Mouse (Mus musculus): Measurements from ENCODE around the gene Snx10.
"Not testable (repeated sequence)": the region's sequence is repeated elsewhere in the genome, so short reads cannot be mapped to it uniquely, and the experiment has no call there.

Snx10 gene

GRCm38 (mm10) chr6:51523807-51524320 lies at the start of gene Snx10:
TSS of gene Snx10 (plus strand) at chr6:51523901.
- DNase-seq (ENCODE audit: low spot score in 2 of 2): peak in 1 of 2 experiments; percentile 20

DNA sequence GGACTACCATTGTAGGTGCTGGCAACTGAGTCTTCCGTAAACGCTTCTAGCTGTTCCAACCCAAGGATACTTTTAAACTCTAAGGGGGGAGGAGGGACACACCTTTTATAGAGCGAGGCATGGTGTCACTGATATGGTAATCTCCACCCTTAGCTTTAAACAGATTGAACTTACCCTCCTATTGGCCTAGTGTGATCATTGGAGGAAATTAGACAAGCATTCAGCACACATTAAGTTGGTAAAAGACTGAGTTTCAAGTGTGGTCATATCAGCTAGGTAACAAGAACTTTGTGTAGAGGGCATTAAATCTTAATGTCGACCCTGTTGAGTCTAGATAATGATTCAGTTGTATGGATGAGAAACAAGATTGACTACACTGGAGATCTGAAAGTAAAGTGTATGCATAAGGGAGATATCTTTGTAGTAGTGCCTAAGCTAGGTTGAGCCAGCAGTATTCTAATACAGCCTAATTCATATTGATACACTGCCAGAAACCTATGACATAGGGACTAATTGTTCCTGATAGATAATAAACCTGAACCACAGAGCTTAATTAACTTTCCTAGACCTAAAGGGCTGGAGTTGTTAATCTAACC lies 44.5 kb upstream of the Snx10 start:
- no peak for DNase-seq (ENCODE audit: low spot score in 2 of 2)

DNA sequence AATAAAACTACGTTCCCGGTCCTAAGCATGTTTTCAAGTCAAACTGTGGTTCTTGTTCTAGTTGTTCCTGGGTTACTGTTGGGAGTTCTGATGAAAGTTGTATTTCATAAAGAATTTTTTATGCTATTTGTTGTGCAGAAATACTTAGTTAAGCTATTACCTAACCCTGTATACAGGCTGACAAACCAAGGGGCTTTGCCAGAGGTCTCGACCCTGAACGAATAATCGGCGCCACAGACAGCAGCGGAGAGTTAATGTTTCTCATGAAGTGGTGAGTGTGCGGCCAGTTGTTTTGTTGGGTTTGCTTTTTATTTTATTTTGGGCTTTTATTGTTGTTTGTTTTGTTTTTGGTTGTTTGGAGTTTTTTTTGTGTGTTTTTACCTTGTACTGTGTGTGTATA lies 42.2 kb upstream of the Snx10 start:
- DNase-seq (ENCODE audit: low spot score in 2 of 2): no peak

DNA sequence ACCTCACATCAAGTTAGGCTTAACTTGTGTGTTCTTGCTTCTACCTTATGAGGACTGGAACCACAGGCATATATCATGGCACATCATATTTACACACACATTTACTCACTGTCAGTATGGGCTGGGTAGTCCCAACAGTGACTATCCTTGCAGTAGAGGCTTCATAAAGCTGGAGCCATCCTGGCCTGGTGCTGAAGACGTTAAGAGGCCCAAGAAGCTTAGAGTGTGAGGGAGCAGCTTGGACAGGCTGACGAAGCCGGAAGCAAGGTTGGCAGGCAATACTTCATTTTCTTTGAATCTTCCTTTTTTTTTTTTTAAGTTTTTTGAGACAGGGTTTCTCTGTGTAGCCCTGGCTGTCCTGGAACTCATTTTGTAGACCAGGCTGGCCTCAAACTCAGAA lies 39.8 kb upstream of the Snx10 start:
- no peak for DNase-seq (ENCODE audit: low spot score in 2 of 2)

DNA sequence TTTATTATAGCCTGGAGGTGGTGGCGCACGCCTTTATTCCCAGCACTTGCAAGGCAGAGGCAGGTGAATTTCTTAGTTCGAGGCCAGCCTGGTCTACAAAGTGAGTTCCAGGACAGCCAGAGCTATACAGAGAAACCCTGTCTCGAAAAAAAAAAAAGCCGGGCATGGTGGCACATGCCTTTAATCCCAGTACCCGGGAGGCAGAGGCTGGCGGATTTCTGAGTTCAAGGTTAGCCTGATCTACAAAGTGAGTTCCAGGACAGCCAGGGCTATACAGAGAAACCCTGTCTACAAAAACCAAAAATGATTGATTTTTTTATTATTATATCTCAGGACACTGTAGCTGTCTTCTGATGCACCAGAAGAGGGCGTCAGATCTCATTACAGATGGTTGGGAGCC lies 39.1 kb upstream of the Snx10 start:
- DNase-seq (ENCODE audit: low spot score in 2 of 2): not testable (repeated sequence)

- no peak for DNase-seq (ENCODE audit: low spot score in 2 of 2)
Measured at GRCm38 (mm10) chr6:51485646-51486045, 38.1 kb upstream of the Snx10 start.

- no peak for DNase-seq (ENCODE audit: low spot score in 2 of 2)
Measured at GRCm38 (mm10) chr6:51486076-51486710, 37.5 kb upstream of the Snx10 start.

GRCm38 (mm10) chr6:51486731-51487130 lies 37.0 kb upstream of the Snx10 start:
- DNase-seq (ENCODE audit: low spot score in 2 of 2): no peak

- no peak for DNase-seq (ENCODE audit: low spot score in 2 of 2)
Measured at GRCm38 (mm10) chr6:51489787-51490186, 33.9 kb upstream of the Snx10 start.

DNA sequence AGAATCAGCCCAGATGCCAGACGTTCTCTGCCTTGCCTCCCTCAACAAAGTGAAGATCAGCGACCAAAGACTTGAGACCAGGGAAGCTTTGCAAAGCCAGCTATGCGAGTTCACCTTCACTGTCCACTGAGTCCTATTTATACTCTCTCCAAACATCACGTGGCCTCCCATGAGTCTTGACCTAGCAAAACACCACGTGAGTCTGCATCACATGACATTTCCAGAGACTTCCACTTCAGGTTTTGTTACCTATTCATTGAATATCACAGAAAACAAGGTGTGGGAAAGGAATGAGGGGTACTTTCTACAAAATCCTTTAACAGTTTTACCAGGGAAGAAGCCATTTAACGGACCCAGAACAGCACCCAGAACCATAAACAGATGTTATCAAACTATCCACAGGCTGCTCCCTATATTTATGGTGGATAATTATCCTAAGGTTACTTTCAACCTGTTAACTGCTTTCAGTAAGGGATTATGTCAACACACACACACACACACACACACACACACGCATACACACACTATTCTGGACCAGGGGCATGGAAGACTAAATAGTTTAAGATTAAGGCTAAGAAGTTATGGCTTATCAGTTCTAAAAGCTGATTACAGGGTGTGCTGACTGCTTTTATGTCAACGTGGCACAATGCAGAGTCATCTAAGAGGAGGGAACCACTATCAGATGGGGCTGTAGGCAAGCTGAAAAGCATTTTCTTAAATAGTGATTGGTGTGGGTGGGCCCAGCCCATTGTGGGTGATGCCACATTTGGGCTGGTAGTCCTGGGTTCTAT lies 26.2 kb upstream of the Snx10 start:
- DNase-seq (ENCODE audit: low spot score in 2 of 2): no peak

DNA sequence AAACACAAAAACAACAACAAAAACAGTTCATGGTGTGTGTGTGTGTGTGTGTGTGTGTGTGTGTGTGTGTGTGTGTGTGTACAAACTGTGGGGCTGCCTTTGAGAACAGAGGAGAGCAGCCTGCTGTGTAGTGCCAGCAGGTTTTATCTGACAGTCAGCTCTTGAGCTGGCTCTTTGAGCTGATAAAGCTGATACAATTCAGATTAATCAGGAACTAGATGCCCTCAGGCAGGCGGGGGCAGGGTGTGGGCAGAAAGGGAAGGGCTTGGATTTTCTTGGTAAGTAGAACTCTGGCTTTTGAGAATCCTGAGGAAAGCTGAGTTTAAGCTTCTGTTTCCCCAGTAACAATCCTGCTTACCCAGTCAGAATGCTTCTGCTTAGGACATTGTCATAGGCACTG lies 18.0 kb upstream of the Snx10 start:
- DNase-seq (ENCODE audit: low spot score in 2 of 2): no peak

DNA sequence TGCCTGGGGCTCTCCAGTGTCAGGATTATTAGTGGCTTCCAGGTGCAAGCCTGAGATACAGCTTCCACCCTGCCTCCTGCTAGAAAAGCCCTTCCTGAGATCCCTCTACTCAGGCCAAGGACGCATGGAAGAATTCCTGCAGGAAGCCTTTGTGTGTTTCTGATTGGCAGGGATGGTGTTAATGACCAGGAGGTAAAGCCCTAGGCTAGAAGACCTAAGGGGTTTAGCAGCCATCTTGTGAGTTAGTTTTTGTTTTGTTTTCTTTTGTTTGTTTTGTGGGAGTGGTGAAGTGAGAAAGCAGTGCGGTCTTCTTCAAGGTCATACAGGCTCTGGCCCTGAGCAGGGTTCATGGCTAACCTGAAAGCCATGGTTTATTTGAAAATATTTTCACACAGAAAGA lies 16.1 kb upstream of the Snx10 start:
- no peak for DNase-seq (ENCODE audit: low spot score in 2 of 2)

DNA sequence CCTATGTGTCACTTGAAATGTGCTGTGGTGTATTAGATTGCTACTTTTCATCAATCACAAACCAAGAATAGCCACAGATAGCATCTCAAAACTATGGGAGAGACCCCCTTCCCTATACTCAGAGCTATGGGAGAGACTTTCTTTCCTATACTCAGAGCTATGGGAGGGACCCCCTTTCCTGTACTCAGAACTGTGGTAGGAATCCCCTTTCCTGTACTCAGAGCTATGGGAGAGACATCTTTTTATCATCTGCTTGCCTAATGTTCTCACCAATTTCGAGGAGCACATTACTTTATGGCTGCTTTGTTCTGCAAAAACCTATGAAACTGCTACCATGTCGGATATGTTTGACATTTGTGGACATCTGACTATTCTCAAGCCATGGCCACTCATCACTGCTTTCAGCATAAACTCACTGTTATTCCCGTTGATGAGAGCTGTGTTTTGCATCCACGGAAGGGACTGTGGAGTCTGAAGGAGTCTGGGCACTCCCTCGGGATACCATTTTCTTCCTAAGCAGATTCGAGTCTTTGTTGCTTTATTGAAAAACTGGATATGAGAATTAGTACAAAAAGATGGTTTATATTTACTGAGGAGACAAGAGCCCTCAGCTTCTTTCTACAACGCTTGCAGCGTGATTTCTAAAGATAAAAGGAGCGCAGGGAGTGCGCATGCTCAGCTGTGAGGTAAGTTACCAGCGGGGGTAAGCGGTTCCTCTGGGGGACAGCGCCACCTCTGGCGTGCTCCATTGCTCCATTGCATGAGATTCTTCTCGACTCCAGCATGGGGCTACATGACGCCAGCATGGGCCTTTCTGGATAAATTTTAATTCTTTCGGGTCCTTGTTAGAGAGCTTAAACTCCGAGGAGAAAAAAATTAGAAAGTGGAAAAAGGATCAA lies 14.7 kb upstream of the Snx10 start:
- peak; percentile 70 to 79 for DNase-seq (ENCODE audit: low spot score in 2 of 2)

DNA sequence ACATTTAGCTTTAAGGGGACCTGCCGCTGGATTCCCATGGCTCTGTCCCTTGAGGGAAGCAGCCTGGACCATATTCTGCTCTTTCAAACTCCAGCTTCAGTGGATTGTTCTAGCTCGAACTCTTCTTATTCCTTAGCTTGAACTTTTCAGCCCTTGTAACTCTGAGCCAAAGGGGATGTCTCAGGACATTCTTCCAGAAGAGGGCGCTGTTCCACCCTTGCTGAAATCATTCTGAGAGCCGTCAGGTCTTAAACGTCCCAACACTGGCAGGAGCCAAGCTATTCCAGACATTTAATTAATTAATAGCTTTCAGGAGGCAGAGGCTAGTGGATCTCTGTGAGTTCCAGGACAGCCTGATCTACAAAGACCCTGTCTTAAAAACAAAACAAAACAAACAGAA lies 13.6 kb upstream of the Snx10 start:
- DNase-seq (ENCODE audit: low spot score in 2 of 2): peak; percentile 58 to 66

- no peak for DNase-seq (ENCODE audit: low spot score in 2 of 2)
Measured at GRCm38 (mm10) chr6:51510946-51511345, 12.8 kb upstream of the Snx10 start.

- DNase-seq (ENCODE audit: low spot score in 2 of 2): no peak
Measured at GRCm38 (mm10) chr6:51513745-51514144, 10.0 kb upstream of the Snx10 start.

DNA sequence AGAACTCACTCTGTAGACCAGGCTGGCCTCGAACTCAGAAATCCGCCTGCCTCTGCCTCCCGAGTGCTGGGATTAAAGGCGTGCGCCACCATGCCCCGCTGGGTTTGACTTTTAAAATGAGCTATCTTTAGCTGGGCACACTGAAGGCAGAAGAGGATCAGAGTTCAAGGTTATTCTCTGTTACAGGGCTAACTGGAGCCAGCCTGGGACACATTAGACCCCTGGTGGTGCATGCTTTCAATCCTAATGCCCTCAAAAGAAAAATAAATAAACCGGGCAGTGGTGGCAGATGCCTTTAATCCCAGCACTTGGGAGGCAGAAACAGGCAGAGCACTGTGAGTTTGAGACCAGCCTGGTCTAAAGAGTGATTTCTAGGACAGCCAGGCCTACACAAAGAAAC lies 8.8 kb upstream of the Snx10 start:
- DNase-seq (ENCODE audit: low spot score in 2 of 2): no peak

DNA sequence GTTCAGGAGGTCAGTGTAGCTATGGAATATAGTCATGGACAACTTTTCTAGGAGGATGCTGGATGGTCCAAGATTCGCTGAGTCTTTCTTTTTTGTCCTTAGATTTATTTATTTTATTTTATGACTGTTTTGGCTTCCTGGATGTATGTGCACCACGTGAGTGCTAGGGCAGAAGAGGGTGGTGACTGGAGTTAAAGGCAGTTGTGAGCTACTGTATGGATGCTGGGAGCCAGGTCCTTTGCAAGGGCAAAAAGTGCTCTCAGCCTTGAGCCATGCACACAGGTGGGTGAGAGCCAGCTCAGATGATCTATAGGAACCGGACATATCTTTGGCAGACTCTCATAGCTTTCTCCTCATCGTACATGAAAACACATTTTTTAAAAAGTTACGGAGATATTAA lies 391 bp upstream of the Snx10 start:
- no peak for DNase-seq (ENCODE audit: low spot score in 2 of 2)

DNA sequence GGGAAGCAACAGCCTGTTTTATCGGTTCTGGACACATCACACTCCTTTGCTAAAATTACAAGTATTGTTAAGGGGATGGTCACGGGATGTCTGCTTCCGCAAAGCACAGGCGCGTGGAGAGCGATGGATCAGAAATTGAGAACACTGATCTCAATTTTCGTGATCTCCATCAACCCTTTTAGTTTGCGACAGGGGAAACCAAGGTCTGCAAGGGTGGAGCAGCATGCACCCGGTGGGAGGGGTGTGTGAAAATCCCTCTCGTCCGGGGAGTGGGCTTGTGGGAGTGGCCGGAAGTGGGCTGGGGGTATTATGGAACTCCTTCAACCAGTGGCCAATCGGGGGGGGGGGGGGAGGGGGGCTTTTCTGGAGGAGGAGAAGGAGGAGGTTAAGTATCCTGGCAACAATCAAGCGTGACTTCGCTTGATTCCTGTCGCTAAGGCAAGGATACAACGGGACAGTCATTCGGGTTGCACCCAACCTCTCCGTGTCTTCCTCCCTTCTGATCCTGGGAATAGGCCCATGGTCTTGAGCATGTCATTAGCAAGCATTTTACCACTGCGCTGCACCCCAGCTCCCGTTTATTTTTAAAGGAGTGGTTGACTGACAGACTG lies 725 bp downstream of the Snx10 start:
- peak in 1 of 2 experiments; percentile 32 for DNase-seq (ENCODE audit: low spot score in 2 of 2)

DNA sequence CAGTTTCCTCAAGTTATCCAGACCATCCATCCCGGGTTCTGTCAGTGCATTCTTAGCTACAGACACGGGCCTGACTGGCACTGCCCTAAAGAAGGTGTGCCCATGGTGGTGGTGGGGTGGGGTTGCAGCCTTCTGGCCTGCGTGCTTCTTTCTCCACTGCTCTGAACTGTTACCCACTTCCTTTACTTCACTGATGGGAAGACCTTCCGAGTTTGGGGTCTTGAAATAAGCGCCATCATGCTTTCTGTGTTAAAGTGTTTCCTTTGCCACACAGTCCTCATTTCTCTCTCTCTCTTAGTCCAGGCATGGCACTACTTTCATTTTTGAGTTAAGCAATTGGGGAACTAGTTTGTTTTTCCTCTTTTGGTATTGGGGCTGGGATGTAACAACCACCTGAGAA lies 1.3 kb downstream of the Snx10 start:
- DNase-seq (ENCODE audit: low spot score in 2 of 2): no peak

DNA sequence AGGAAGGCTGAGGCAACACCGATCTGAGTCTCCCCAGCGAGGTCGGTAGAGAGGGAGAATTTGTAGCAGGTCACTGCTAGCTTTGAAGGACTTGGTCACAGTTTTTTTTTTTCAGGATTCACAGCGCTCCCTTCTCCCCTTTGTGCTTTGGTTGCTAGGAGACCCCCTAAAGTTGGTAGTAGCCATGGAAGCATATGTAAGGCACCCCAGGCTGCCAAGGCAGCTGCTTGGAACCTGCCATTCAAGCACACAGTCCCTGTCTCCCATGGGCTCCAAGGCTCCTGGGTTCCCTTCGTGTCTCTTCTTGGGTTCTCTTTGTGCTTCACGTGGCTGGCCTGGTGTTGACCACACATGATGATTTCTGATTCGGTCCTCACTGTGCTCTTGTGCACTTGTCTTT lies 5.8 kb downstream of the Snx10 start:
- DNase-seq (ENCODE audit: low spot score in 2 of 2): no peak

Measured in natural killer cell, adult 2 months (primary cell).